Mouse (Mus musculus) MN1 (cell line): Measurements from ENCODE around the gene Prr14l.
"Not testable (repeated sequence)": the region's sequence is repeated elsewhere in the genome, so short reads cannot be mapped to it uniquely, and the experiment has no call there.

Experiments
- DNase-seq: peaks from one replicate; pipeline ENCODE4 v3.0.0-alpha.2; 2016; ENCODE audit warnings: low spot score

The Prr14l gene

GRCm38 (mm10) chr5:32786454-32786853, 67.6 kb downstream of the Prr14l start:
- DNase-seq: not testable (repeated sequence)

GRCm38 (mm10) chr5:32785313-32785915, 68.6 kb downstream of the Prr14l start, which contains the start of gene Pisd:
Pisd (minus strand) TSS chr5:32785646.
- DNase-seq: peak; percentile 97

GRCm38 (mm10) chr5:32784726-32785125, 69.3 kb downstream of the Prr14l start:
- DNase-seq: no peak

- no peak for DNase-seq
These were observed 72.5 kb downstream of the Prr14l start for GRCm38 (mm10) chr5:32781596-32781995.

- DNase-seq: no peak
These were observed 75.9 kb downstream of the Prr14l start for GRCm38 (mm10) chr5:32778168-32778567.

GRCm38 (mm10) chr5:32772361-32772760, 81.7 kb downstream of the Prr14l start:
- DNase-seq: no peak

- peak; percentile 58 for DNase-seq
These were observed 86.3 kb downstream of the Prr14l start for GRCm38 (mm10) chr5:32767636-32768373.

GRCm38 (mm10) chr5:32767004-32767403, 87.1 kb downstream of the Prr14l start:
- no peak for DNase-seq

- peak; percentile 61 for DNase-seq
These were observed 92.4 kb downstream of the Prr14l start for GRCm38 (mm10) chr5:32761566-32762140.

- no peak for DNase-seq
These were observed 93.3 kb downstream of the Prr14l start for GRCm38 (mm10) chr5:32760787-32761186.

- not testable (repeated sequence) for DNase-seq
These were observed 93.7 kb downstream of the Prr14l start for GRCm38 (mm10) chr5:32760352-32760751.

GRCm38 (mm10) chr5:32759662-32760061, 94.4 kb downstream of the Prr14l start:
- DNase-seq: no peak

GRCm38 (mm10) chr5:32756141-32756540, 97.9 kb downstream of the Prr14l start:
- DNase-seq: no peak

- DNase-seq: peak; percentile 38
These were observed 102.3 kb downstream of the Prr14l start for GRCm38 (mm10) chr5:32751736-32752135.

- no peak for DNase-seq
These were observed 105.1 kb downstream of the Prr14l start for GRCm38 (mm10) chr5:32748936-32749335.

GRCm38 (mm10) chr5:32747650-32748375, 106.2 kb downstream of the Prr14l start:
- peak; percentile 72 for DNase-seq

GRCm38 (mm10) chr5:32745705-32746655, 108.1 kb downstream of the Prr14l start:
- DNase-seq: peak; percentile 79

GRCm38 (mm10) chr5:32742149-32742548, 111.9 kb downstream of the Prr14l start:
- no peak for DNase-seq

GRCm38 (mm10) chr5:32741377-32741776, 112.7 kb downstream of the Prr14l start:
- DNase-seq: not testable (repeated sequence)

- DNase-seq: not testable (repeated sequence)
These were observed 113.2 kb downstream of the Prr14l start for GRCm38 (mm10) chr5:32740850-32741249.

GRCm38 (mm10) chr5:32740138-32740537, 113.9 kb downstream of the Prr14l start:
- no peak for DNase-seq
